Mouse (Mus musculus) intestine, embryonic 14.5 days (tissue): ENCODE measurements around the gene Fhdc1. TPM values are rescaled to one million over a fixed set of nuclear protein-coding genes. Genes with fewer than 3 reads are reported as not detected.
A peak's percentile ranks its signal among the peaks of the same experiment; 100 is the strongest.

Experiments used
- ATAC-seq: fragments of 200-750 bp; cut with Nextera tagmentation; replicated peaks from 2 replicates; pipeline ENCODE4 v1.8.0; 2017; ENCODE audit warnings: low read depth, moderate number of reproducible peaks, moderate TSS enrichment, moderate library complexity; ENCODE audit not compliant: low FRiP score, low TSS enrichment
- DNase-seq: peaks from one replicate; pipeline ENCODE4 v3.0.0-alpha.2; 2018; ENCODE audit warnings: low spot score
- H3K27ac ChIP-seq: fragments of 300-500 bp; sonication (generic); 2 replicates; pipeline ENCODE4 v1.5.1; 2014; ENCODE audit warnings: low read depth, mild to moderate bottlenecking, control low read depth
- H3K27me3 ChIP-seq: fragments of 300-500 bp; sonication (generic); replicated peaks from 2 replicates; pipeline ENCODE4 v1.6.1; 2014; ENCODE audit warnings: low read length, control low read depth; ENCODE audit not compliant: control insufficient read depth, insufficient read depth
- H3K36me3 ChIP-seq: fragments of 300-500 bp; sonication (generic); 2 replicates; pipeline ENCODE4 v1.6.1; 2014; ENCODE audit warnings: low read length, control low read depth; ENCODE audit not compliant: control insufficient read depth, insufficient read depth
- H3K4me1 ChIP-seq: fragments of 300-500 bp; sonication (generic); replicated peaks from 2 replicates; pipeline ENCODE4 v1.6.1; 2014; ENCODE audit warnings: low read length, control low read depth, mixed read lengths; ENCODE audit not compliant: control insufficient read depth, insufficient read depth
- H3K4me2 ChIP-seq: fragments of 300-500 bp; sonication (generic); 2 replicates; pipeline ENCODE4 v1.6.1; 2014; ENCODE audit warnings: low read length
- H3K4me3 ChIP-seq: fragments of 300-500 bp; sonication (generic); 2 replicates; pipeline ENCODE4 v1.5.1; 2014; ENCODE audit warnings: low read depth, low read length, control low read depth, mixed read lengths
- H3K9ac ChIP-seq: fragments of 300-500 bp; sonication (generic); 2 replicates; pipeline ENCODE4 v1.6.1; 2014; ENCODE audit warnings: mild to moderate bottlenecking, low read length
- H3K9me3 ChIP-seq: fragments of 300-500 bp; sonication (generic); 2 replicates; pipeline ENCODE4 v1.6.1; 2016; ENCODE audit warnings: low read length, control low read depth; ENCODE audit not compliant: control insufficient read depth
- WGBS: fragments of 180-500 bp; shearing (Covaris S2); extraction: QIAGEN DNeasy Blood & Tissue Kit; methylation state at CpG from one replicate; pipeline ENCODE4 v1.1.7; 2014; 5-methylcytosine and 5-hydroxymethylcytosine counted together
- polyA plus RNA-seq: library from polyadenylated mRNA; unstranded; fragments of >200 nt; fragmentation: Nextera tagmentation; extraction: Ambion mirVana; gene quantifications from 2 replicates; pipeline ENCODE4 v1.2.1, GENCODE M21; 2014

Gene Fhdc1
- polyA plus RNA-seq, 1 experiment from 2014 or later = 5.9 TPM

- Histone ChIP-seq H3K4me1 (peaks cover 6% of the 10 kb centered on the region; the same call in 1 of the 2 replicates), H3K9ac (peak overlapping the region; percentile 61), H3K27ac (no peak overlapping the region), H3K27me3 (peaks cover 18% of the 10 kb centered on the region), H3K9me3 (no peaks in the 10 kb centered on the region), H3K36me3 (no peaks in the 10 kb centered on the region), H3K4me2 (peak overlapping the region; percentile 97), H3K4me3 (peak overlapping the region; percentile 49)
- peak; percentile 45 for ATAC-seq
- DNase-seq = peak; percentile 81
- under 1% methylated on average over 61 of the region's 61 CpGs for WGBS
Measured at GRCm38 (mm10) chr3:84479293-84480005, 780 bp downstream of the Fhdc1 start.

GRCm38 (mm10) chr3:84478896-84479292, 1.3 kb downstream of the Fhdc1 start:
- WGBS = 5% methylated on average over 12 of the region's 12 CpGs
- Histone ChIP-seq H3K27me3 (peaks cover 18% of the 10 kb centered on the region), H3K27ac (no peak overlapping the region), H3K36me3 (no peaks in the 10 kb centered on the region), H3K4me3 (peak overlapping the region; percentile 49), H3K4me1 (peaks cover 6% of the 10 kb centered on the region; the same call in 1 of the 2 replicates), H3K4me2 (peak overlapping the region; percentile 97), H3K9me3 (no peaks in the 10 kb centered on the region), H3K9ac (peak overlapping the region; percentile 61)
- DNase-seq (peak; percentile 79), ATAC-seq (no peak)

DNA sequence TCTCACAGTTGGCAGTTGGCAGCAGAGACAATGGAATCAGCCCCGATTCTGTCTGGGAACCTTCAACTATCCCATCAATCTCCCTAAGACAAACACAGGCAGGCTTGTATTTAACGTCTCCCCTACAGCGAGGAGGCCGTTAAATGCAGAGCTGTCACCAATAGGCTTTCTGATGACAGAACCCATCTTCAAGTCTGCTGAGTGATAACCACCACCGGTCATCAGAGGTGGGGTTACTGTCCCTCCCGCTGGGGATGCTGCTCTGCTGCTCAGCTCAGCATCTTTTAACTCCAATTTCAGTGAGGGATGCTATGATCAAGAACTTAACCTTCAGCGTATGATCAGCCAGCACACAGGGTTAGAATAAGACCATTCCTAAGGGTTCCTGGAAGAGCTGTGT, 2.0 kb downstream of the Fhdc1 start:
- H3K36me3 ChIP-seq = no peaks in the 10 kb centered on the region
- no peak overlapping the region for H3K27ac ChIP-seq
- 15% methylated on average over 7 of the region's 7 CpGs for WGBS
- ATAC-seq (no peak), DNase-seq (no peak)
- peaks cover 18% of the 10 kb centered on the region for H3K27me3 ChIP-seq
- H3K9me3 ChIP-seq = no peaks in the 10 kb centered on the region
- peak overlapping the region; percentile 49 for H3K4me3 ChIP-seq
- peak overlapping the region; percentile 97 for H3K4me2 ChIP-seq
- no peak overlapping the region; the same call in 1 of the 2 replicates for H3K9ac ChIP-seq
- H3K4me1 ChIP-seq = peaks cover 12% of the 10 kb centered on the region

- Histone ChIP-seq H3K27me3 (peaks cover 18% of the 10 kb centered on the region), H3K9ac (no peak overlapping the region), H3K27ac (no peak overlapping the region), H3K4me1 (peaks cover 19% of the 10 kb centered on the region), H3K9me3 (no peaks in the 10 kb centered on the region), H3K4me3 (no peak overlapping the region), H3K36me3 (no peaks in the 10 kb centered on the region), H3K4me2 (no peak overlapping the region)
- no peak for DNase-seq
- no peak for ATAC-seq
- WGBS = 76% methylated on average over 1 of the region's 1 CpGs
Measured at GRCm38 (mm10) chr3:84477498-84477897, 2.7 kb downstream of the Fhdc1 start.

DNA sequence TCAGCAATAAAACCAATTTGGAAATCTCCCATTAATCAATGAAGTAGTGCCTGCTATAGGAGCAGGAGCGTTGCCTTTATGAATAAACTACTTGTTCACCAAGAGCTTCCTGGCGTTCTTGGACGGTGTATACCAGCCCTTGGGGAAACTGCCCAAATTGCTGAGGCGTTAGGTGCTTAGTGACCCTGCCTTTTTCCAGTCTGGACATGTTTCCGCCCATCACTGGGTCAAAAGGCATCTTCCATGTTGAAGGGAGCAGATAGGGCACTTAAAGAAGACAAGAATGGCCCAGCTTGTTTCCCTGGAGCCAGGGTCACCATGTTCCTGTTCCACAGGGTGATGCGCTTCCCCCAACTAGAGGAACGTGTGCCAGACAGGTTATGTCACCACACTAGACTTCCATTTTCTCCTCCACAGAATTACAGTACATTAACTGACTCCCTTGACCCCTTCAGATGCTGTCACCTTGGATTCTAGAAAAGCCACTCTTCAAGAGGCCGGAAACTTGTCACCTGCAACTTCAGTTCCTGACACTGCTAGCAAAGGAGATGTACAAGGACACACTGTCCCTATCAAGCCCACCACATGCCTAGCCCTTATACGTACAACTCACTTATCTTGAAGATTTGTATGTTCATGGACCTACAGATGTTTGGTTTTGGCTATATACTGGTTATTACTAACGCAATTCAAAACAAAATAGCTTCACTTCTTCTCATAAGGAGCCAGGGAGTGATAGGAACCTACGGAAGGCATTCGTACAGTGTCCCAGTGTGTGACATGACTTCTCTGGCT, 5.1 kb downstream of the Fhdc1 start:
- Histone ChIP-seq H3K4me2 (no peak overlapping the region), H3K9ac (no peak overlapping the region), H3K36me3 (no peaks in the 10 kb centered on the region), H3K9me3 (no peaks in the 10 kb centered on the region), H3K27me3 (peaks cover 18% of the 10 kb centered on the region), H3K4me1 (peaks cover 24% of the 10 kb centered on the region), H3K27ac (no peak overlapping the region), H3K4me3 (no peak overlapping the region)
- WGBS = 84% methylated on average over 12 of the region's 12 CpGs
- DNase-seq = no peak
- no peak for ATAC-seq

DNA sequence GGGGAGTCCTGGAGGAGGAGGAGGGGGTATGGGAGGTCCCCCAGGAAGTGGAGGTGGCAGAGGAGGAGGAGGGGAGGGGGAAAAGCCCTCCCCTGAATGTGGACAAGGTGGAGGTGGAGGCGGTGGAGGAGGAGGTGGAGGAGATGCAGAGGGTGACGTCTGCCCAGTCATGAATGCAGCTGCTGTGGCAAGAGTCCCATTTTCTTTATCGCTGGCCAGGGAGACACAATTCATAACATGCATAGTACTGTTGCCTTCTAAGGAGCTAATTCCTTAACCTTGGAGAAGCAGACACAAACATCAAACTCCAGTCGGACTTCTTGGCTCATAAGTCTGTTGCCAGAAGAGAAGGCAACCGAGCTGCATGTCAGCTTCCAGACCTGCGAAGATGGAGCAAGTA, 5.8 kb downstream of the Fhdc1 start:
- Histone ChIP-seq H3K9me3 (no peaks in the 10 kb centered on the region), H3K4me1 (peaks cover 24% of the 10 kb centered on the region), H3K4me2 (no peak overlapping the region), H3K4me3 (no peak overlapping the region), H3K36me3 (no peaks in the 10 kb centered on the region), H3K27ac (no peak overlapping the region), H3K9ac (no peak overlapping the region), H3K27me3 (peaks cover 18% of the 10 kb centered on the region)
- DNase-seq (no peak), ATAC-seq (no peak)
- WGBS = 67% methylated on average over 6 of the region's 6 CpGs

- Histone ChIP-seq H3K9ac (no peak overlapping the region), H3K27ac (no peak overlapping the region), H3K27me3 (peaks cover 9% of the 10 kb centered on the region), H3K4me2 (no peak overlapping the region), H3K4me3 (no peak overlapping the region), H3K9me3 (no peaks in the 10 kb centered on the region), H3K36me3 (no peaks in the 10 kb centered on the region), H3K4me1 (peaks cover 21% of the 10 kb centered on the region; the same call in 1 of the 2 replicates)
- no peak for ATAC-seq
- WGBS = 51% methylated on average over 5 of the region's 5 CpGs
- no peak for DNase-seq
Measured at GRCm38 (mm10) chr3:84472955-84473354, 7.3 kb downstream of the Fhdc1 start.

DNA sequence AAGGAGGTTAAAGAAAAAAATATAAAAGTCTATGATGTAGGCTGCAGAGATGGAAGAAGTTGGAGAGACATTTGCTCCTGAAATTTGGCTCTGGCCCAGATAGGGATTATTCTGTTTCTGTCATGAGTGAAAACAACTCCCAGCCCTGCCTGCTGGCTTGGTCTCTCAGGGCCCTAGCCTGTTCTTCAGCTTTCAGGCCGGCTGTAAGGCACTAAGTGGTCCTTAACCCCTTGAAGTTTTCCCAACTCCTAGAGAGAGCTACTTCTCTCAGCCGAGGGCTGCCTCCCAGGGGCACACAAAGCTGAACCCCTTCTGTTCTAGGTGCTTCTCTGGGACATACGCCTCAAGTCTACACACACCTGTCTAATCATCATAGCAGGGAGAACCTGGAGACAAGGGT, 7.7 kb downstream of the Fhdc1 start:
- ATAC-seq = no peak
- H3K36me3 ChIP-seq = no peaks in the 10 kb centered on the region
- no peak for DNase-seq
- H3K9me3 ChIP-seq = no peaks in the 10 kb centered on the region
- H3K4me3 ChIP-seq = no peak overlapping the region
- H3K4me2 ChIP-seq = no peak overlapping the region
- 40% methylated on average over 3 of the region's 3 CpGs for WGBS
- H3K9ac ChIP-seq = no peak overlapping the region
- H3K4me1 ChIP-seq = peaks cover 24% of the 10 kb centered on the region
- H3K27ac ChIP-seq = no peak overlapping the region
- peaks cover 4% of the 10 kb centered on the region; the same call in 1 of the 2 replicates for H3K27me3 ChIP-seq
